Mouse (Mus musculus): ENCODE measurements around the gene Hoxd12.

GRCm38 (mm10) chr2:74699053-74699430 lies 24.2 kb downstream of the Hoxd12 start:
- TF ChIP-seq POLR2A (IDR thresholded peaks at IDR 0.05; ENCODE audit: borderline replicate concordance, control insufficient read depth, low read depth, low read length) = no peak
- TF ChIP-seq CTCF (IDR thresholded peaks at IDR 0.05; ENCODE audit: control insufficient read depth, insufficient read depth, low read length) = no peak
